Mouse (Mus musculus): Measurements from ENCODE around the gene 4930583I09Rik.

4930583I09Rik gene

GRCm38 (mm10) chr17:64802168-64802955, 33.5 kb downstream of the 4930583I09Rik start:
- no peak for DNase-seq (ENCODE audit: low read depth, low spot score)

DNA sequence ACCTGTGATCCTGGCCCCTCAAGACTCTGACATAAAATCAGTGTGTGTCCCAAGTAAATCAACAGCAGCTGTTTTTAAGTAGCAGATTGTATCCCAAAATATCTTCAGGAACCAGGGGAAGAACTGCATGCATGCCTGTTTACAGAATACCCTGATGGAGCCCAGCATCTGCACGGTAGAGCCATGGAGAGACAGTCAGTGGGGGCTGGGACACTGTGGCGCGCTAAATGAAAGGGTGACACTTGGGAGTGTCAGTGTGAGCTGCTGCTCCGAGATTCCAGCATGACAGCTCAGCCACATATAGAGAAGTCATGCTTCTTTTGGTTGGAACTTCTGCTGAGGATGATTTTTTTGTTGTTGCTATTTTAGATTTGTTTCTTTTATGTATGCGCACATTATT, 43.2 kb downstream of the 4930583I09Rik start:
- DNase-seq (ENCODE audit: low read depth, low spot score) = no peak

GRCm38 (mm10) chr17:64792076-64792475, 43.8 kb downstream of the 4930583I09Rik start:
- DNase-seq (ENCODE audit: low read depth, low spot score) = no peak

DNA sequence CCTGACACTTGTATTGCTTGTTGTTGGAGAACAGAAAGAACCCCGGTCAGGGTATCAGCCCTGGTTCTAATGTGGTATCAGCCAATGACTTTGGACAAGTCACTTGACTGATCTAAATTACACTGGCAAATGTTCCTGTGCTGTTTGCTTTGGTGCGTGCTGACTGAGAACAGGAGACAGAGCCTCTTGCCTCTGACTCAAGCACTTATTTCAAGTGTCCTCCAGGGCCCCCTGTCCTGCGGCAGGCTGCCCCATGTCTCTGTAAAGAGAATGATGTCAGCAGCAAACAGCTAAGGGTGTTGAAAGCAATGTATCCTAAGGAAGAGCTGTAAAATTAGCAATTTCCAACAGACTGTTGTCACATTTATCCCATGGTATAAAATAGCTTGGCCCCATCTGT, 46.7 kb downstream of the 4930583I09Rik start:
- DNase-seq (ENCODE audit: low read depth, low spot score) = no peak

GRCm38 (mm10) chr17:64788301-64788700, 47.6 kb downstream of the 4930583I09Rik start:
- DNase-seq (ENCODE audit: low read depth, low spot score) = no peak

- DNase-seq (ENCODE audit: low read depth, low spot score) = no peak
Observed at GRCm38 (mm10) chr17:64785961-64786360, 49.9 kb downstream of the 4930583I09Rik start.

Data from ES-CJ7 (cell line).